In genomic region chr16:10923561-10923960, GRCm38 (mm10) we compare ENCODE assay signal across 12 mouse cellular contexts.
"Had no signal": no experiment of that assay in that cellular context is flagged by ENCODE, and none has a peak within 500 bp of the region (broad histone marks: within the 10 kb centered on the region; RNA-seq: fewer than 3 reads in every experiment).

No protein-coding gene starts in this region.

- H3K27ac ChIP-seq: kidney, postnatal 0 days; limb, embryonic 10.5 days; liver, embryonic 15.5 days; midbrain, embryonic 15.5 days; neural tube, embryonic 12.5 days had no signal

- DNase-seq: kidney, postnatal 36 days; lung, embryonic 14.5 days; lung, postnatal 10 days; lung, postnatal 4 days; thymus, adult 18-20 months; thymus, postnatal 14 days had no signal

- H3K4me1 ChIP-seq: neural tube, embryonic 12.5 days had no signal

- H3K4me3 ChIP-seq: limb, embryonic 10.5 days; liver, embryonic 15.5 days; midbrain, embryonic 10.5 days; midbrain, embryonic 15.5 days; neural tube, embryonic 12.5 days had no signal

- H3K27me3 ChIP-seq: liver, embryonic 15.5 days; midbrain, embryonic 15.5 days; neural tube, embryonic 12.5 days had no signal
